Mouse (Mus musculus) E14TG2a.4 (cell line): ENCODE measurements around the gene Dscaml1.

ENCODE experiments used
- H3K27me3 ChIP-seq: 2 replicates; pipeline ENCODE4 v1.6.1; 2014; ENCODE audit warnings: low read length, control low read depth; ENCODE audit not compliant: insufficient read depth
- H3K36me3 ChIP-seq: 2 replicates; pipeline ENCODE4 v1.6.1; 2014; ENCODE audit warnings: low read length, control low read depth; ENCODE audit not compliant: insufficient read depth
- H3K4me1 ChIP-seq: replicated peaks from 2 replicates; pipeline ENCODE4 v1.6.1; 2014; ENCODE audit warnings: low read depth, low read length, control low read depth
- H3K4me3 ChIP-seq: replicated peaks from 2 replicates; pipeline ENCODE4 v1.5.1; 2014; ENCODE audit warnings: mild to moderate bottlenecking, low read length
- H3K9me3 ChIP-seq: 2 replicates; pipeline ENCODE4 v1.6.1; 2014; ENCODE audit warnings: low read length, control low read depth
- CTCF ChIP-seq: conservative IDR thresholded peaks from 2 replicates; pipeline ENCODE4 v1.5.1; 2014; ENCODE audit warnings: low read length
- NANOG ChIP-seq: IDR thresholded peaks from 2 replicates; pipeline ENCODE4 v1.6.1; 2014; ENCODE audit warnings: borderline replicate concordance, low read length, mixed read lengths
- POU5F1 ChIP-seq: IDR thresholded peaks from 2 replicates; pipeline ENCODE4 v1.6.1; 2014; ENCODE audit warnings: low read length, borderline replicate concordance

Gene Dscaml1

GRCm38 (mm10) chr9:45500071-45500595 lies 73.7 kb downstream of the Dscaml1 start:
- TF ChIP-seq POU5F1 (no peak), NANOG (no peak), CTCF (no peak)
- H3K4me1 ChIP-seq, result peaks cover 57% of the 10 kb centered on the region
- H3K4me3 ChIP-seq, result no peak overlapping the region
- no peaks in the 10 kb centered on the region for H3K36me3 ChIP-seq
- H3K27me3 ChIP-seq, result no peaks in the 10 kb centered on the region
- H3K9me3 ChIP-seq, result no peaks in the 10 kb centered on the region

- H3K9me3 ChIP-seq, result no peaks in the 10 kb centered on the region
- H3K4me3 ChIP-seq, result 0 out of 2 replicates have a peak overlapping the region, but pooled peaks have one; percentile 17
- TF ChIP-seq NANOG (no peak), POU5F1 (no peak), CTCF (no peak)
- H3K4me1 ChIP-seq, result peaks cover 63% of the 10 kb centered on the region
- no peaks in the 10 kb centered on the region for H3K27me3 ChIP-seq
- no peaks in the 10 kb centered on the region for H3K36me3 ChIP-seq
Observed at GRCm38 (mm10) chr9:45501295-45501927, 75.0 kb downstream of the Dscaml1 start.

GRCm38 (mm10) chr9:45501963-45502641 lies 75.7 kb downstream of the Dscaml1 start:
- H3K27me3 ChIP-seq, result no peaks in the 10 kb centered on the region

GRCm38 (mm10) chr9:45504977-45505376 lies 78.5 kb downstream of the Dscaml1 start:
- Histone ChIP-seq H3K9me3 (no peaks in the 10 kb centered on the region), H3K4me3 (no peak overlapping the region), H3K27me3 (no peaks in the 10 kb centered on the region), H3K4me1 (peaks cover 51% of the 10 kb centered on the region), H3K36me3 (no peaks in the 10 kb centered on the region)
- TF ChIP-seq CTCF, result no peak
- no peak for TF ChIP-seq NANOG
- TF ChIP-seq POU5F1, result no peak

More at GRCm38 (mm10) chr9:45501963-45502641, 75.7 kb downstream of the Dscaml1 start:
- peak overlapping the region; percentile 49; the same call in 1 of the 2 replicates for H3K4me3 ChIP-seq
- H3K36me3 ChIP-seq, result no peaks in the 10 kb centered on the region
- peaks cover 63% of the 10 kb centered on the region for H3K4me1 ChIP-seq
- H3K9me3 ChIP-seq, result no peaks in the 10 kb centered on the region
- TF ChIP-seq POU5F1 (no peak; the same call in 1 of the 2 replicates), CTCF (no peak), NANOG (no peak; the same call in 1 of the 2 replicates)

GRCm38 (mm10) chr9:45505487-45505939 lies 79.1 kb downstream of the Dscaml1 start:
- Histone ChIP-seq H3K4me1 (peaks cover 46% of the 10 kb centered on the region), H3K4me3 (no peak overlapping the region), H3K9me3 (no peaks in the 10 kb centered on the region), H3K27me3 (no peaks in the 10 kb centered on the region), H3K36me3 (no peaks in the 10 kb centered on the region)
- no peak for TF ChIP-seq CTCF
- TF ChIP-seq POU5F1, result no peak
- TF ChIP-seq NANOG, result no peak

- Histone ChIP-seq H3K4me3 (no peak overlapping the region), H3K9me3 (no peaks in the 10 kb centered on the region), H3K4me1 (peaks cover 26% of the 10 kb centered on the region), H3K27me3 (no peaks in the 10 kb centered on the region), H3K36me3 (no peaks in the 10 kb centered on the region)
- TF ChIP-seq POU5F1 (no peak), NANOG (no peak), CTCF (no peak)
Observed at GRCm38 (mm10) chr9:45507482-45507881, 81.1 kb downstream of the Dscaml1 start.

- no peak for TF ChIP-seq CTCF
- no peak for TF ChIP-seq POU5F1
- no peak for TF ChIP-seq NANOG
Observed at GRCm38 (mm10) chr9:45510806-45511546, 84.5 kb downstream of the Dscaml1 start.

GRCm38 (mm10) chr9:45517993-45518705 lies 91.7 kb downstream of the Dscaml1 start:
- no peak for TF ChIP-seq POU5F1
- Histone ChIP-seq H3K4me1 (peaks cover 5% of the 10 kb centered on the region; the same call in 1 of the 2 replicates), H3K9me3 (peaks cover 11% of the 10 kb centered on the region), H3K36me3 (no peaks in the 10 kb centered on the region), H3K27me3 (peaks cover 6% of the 10 kb centered on the region), H3K4me3 (no peak overlapping the region)

More at GRCm38 (mm10) chr9:45510806-45511546, 84.5 kb downstream of the Dscaml1 start:
- no peak overlapping the region for H3K4me3 ChIP-seq
- no peaks in the 10 kb centered on the region for H3K4me1 ChIP-seq
- H3K36me3 ChIP-seq, result no peaks in the 10 kb centered on the region
- H3K27me3 ChIP-seq, result no peaks in the 10 kb centered on the region
- H3K9me3 ChIP-seq, result peaks cover 10% of the 10 kb centered on the region
